17 mouse cellular contexts compared by ENCODE assay signal in the genomic region with DNA sequence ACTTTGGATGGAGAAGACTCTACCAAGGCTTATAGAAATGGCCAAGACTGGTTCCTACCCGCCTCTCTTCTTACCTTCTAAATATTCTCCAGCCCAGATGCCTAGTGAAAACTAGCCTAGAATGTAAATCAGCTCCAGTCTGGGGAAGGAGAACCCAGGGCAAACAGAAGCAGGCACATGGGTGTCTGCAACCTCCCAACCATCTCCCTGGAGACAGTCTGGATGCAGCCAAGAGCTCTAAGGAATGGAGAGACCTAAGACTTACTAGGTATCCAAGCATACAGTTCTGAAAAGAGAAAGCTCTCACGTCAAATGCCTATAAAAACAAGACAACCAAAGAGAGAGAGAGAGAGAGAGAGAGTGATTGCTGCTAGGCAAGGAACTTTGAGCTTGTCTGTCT. TPM values are rescaled to one million over a fixed set of nuclear protein-coding genes. Genes with fewer than 3 reads are reported as not detected.
DNase-seq lines count a peak whose midpoint lies in the region; ATAC-seq lines count a peak whose summit lies in the region.
"Had no signal": no experiment of that assay in that cellular context is flagged by ENCODE, and none has a peak within 500 bp of the region (broad histone marks: within the 10 kb centered on the region; RNA-seq: fewer than 3 reads in every experiment).

No protein-coding gene starts in this region.

- H3K27me3 ChIP-seq in intestine, embryonic 14.5 days (replicated peaks; ENCODE audit: control insufficient read depth, insufficient read depth, low read length) = no peaks in the 10 kb centered on the region
- H3K27me3 ChIP-seq in intestine, embryonic 15.5 days (replicated peaks) = no peaks in the 10 kb centered on the region
- H3K27me3 ChIP-seq in hindbrain, embryonic 12.5 days = no peaks in the 10 kb centered on the region
- H3K27me3 ChIP-seq in midbrain, embryonic 10.5 days (ENCODE audit: low read depth, poor library complexity, severe bottlenecking) = no peaks in the 10 kb centered on the region
- no peaks in the 10 kb centered on the region for H3K27me3 ChIP-seq in neural tube, embryonic 12.5 days (replicated peaks)
- no peaks in the 10 kb centered on the region for H3K27me3 ChIP-seq in kidney, embryonic 14.5 days (ENCODE audit: control insufficient read depth, insufficient read depth, low read length)

- intact Hi-C loops in gastrocnemius, postnatal 36 days (cut with DNase I) = no loop called here

- H3K36me3 ChIP-seq in intestine, embryonic 14.5 days (ENCODE audit: control insufficient read depth, insufficient read depth, low read length) = peaks cover 12% of the 10 kb centered on the region; the same call in 1 of the 2 replicates
- no peaks in the 10 kb centered on the region for H3K36me3 ChIP-seq in intestine, embryonic 15.5 days
- H3K36me3 ChIP-seq in hindbrain, embryonic 12.5 days = peaks cover 3% of the 10 kb centered on the region; the same call in 1 of the 2 replicates
- H3K36me3 ChIP-seq in midbrain, embryonic 10.5 days = peaks cover 36% of the 10 kb centered on the region
- no peaks in the 10 kb centered on the region for H3K36me3 ChIP-seq in neural tube, embryonic 12.5 days
- no peaks in the 10 kb centered on the region for H3K36me3 ChIP-seq in kidney, embryonic 14.5 days (ENCODE audit: control insufficient read depth, insufficient read depth, low read length)
- H3K36me3 ChIP-seq: liver, embryonic 13.5 days had no signal

- 69% methylated on average over 2 of the region's 2 CpGs for WGBS in intestine, embryonic 14.5 days
- WGBS in intestine, embryonic 15.5 days = 86% methylated on average over 2 of the region's 2 CpGs
- 24% methylated on average over 2 of the region's 2 CpGs for WGBS in hindbrain, embryonic 12.5 days
- WGBS in midbrain, embryonic 10.5 days = 65% methylated on average over 2 of the region's 2 CpGs
- WGBS in neural tube, embryonic 12.5 days = 36% methylated on average over 2 of the region's 2 CpGs
- 79% methylated on average over 2 of the region's 2 CpGs for WGBS in kidney, embryonic 14.5 days

- H3K27ac ChIP-seq in intestine, embryonic 14.5 days (ENCODE audit: low read depth) = no peak overlapping the region
- no peak overlapping the region for H3K27ac ChIP-seq in intestine, embryonic 15.5 days
- H3K27ac ChIP-seq in hindbrain, embryonic 12.5 days = peak overlapping the region; percentile 94
- H3K27ac ChIP-seq in midbrain, embryonic 10.5 days (replicated peaks) = peak overlapping the region; percentile 99
- H3K27ac ChIP-seq in neural tube, embryonic 12.5 days = no peak overlapping the region
- H3K27ac ChIP-seq in kidney, embryonic 14.5 days (ENCODE audit: low read depth, low read length) = no peak overlapping the region
- H3K27ac ChIP-seq: liver, embryonic 13.5 days had no signal

- ATAC-seq in intestine, embryonic 14.5 days (replicated peaks; ENCODE audit: low FRiP score, low TSS enrichment, low read depth) = no peak
- ATAC-seq in intestine, embryonic 15.5 days = no peak
- no peak for ATAC-seq in hindbrain, embryonic 12.5 days (ENCODE audit: low FRiP score)
- no peak for ATAC-seq in neural tube, embryonic 12.5 days (ENCODE audit: low FRiP score, low read depth)
- ATAC-seq in kidney, embryonic 14.5 days (ENCODE audit: low FRiP score, low TSS enrichment) = no peak
- no peak for ATAC-seq in monocyte, adult 5-6 weeks (replicated peaks; ENCODE audit: insufficient number of reproducible peaks, low FRiP score, low TSS enrichment, poor library complexity, severe bottlenecking)
- ATAC-seq: CD4-positive, CD25-positive, alpha-beta regulatory T cell, adult 4 months had no signal

- no peak for DNase-seq in intestine, embryonic 14.5 days (ENCODE audit: low spot score)
- DNase-seq in midbrain, embryonic 10.5 days (ENCODE audit: low spot score) = peak; percentile 11
- no peak for DNase-seq in gastrocnemius, postnatal 36 days
- DNase-seq: adrenal gland, postnatal 14 days; cerebellum, postnatal 10 days; heart, postnatal 10 days; kidney, adult 2 months; liver, embryonic 13.5 days; thymus, postnatal 36 days had no signal

- no peak overlapping the region for H3K9ac ChIP-seq in intestine, embryonic 14.5 days (ENCODE audit: low read length)
- no peak overlapping the region for H3K9ac ChIP-seq in intestine, embryonic 15.5 days
- H3K9ac ChIP-seq in hindbrain, embryonic 12.5 days = no peak overlapping the region
- H3K9ac ChIP-seq in neural tube, embryonic 12.5 days = no peak overlapping the region
- no peak overlapping the region for H3K9ac ChIP-seq in kidney, embryonic 14.5 days (ENCODE audit: low read depth, low read length)
- H3K9ac ChIP-seq: liver, embryonic 13.5 days had no signal

- peak overlapping the region; percentile 67 for H3K4me2 ChIP-seq in intestine, embryonic 14.5 days (ENCODE audit: low read length)
- H3K4me2 ChIP-seq in intestine, embryonic 15.5 days (replicated peaks) = no peak overlapping the region
- peak overlapping the region; percentile 64 for H3K4me2 ChIP-seq in hindbrain, embryonic 12.5 days (replicated peaks)
- peak overlapping the region; percentile 69 for H3K4me2 ChIP-seq in neural tube, embryonic 12.5 days (replicated peaks)
- H3K4me2 ChIP-seq in kidney, embryonic 14.5 days (replicated peaks; ENCODE audit: low read depth, low read length) = no peak overlapping the region
- H3K4me2 ChIP-seq: liver, embryonic 13.5 days had no signal

- peaks cover 31% of the 10 kb centered on the region; the same call in 1 of the 2 replicates for H3K4me1 ChIP-seq in intestine, embryonic 14.5 days (replicated peaks; ENCODE audit: control insufficient read depth, insufficient read depth, low read length)
- peaks cover 19% of the 10 kb centered on the region for H3K4me1 ChIP-seq in intestine, embryonic 15.5 days (replicated peaks)
- H3K4me1 ChIP-seq in hindbrain, embryonic 12.5 days = peaks cover 54% of the 10 kb centered on the region
- peaks cover 83% of the 10 kb centered on the region for H3K4me1 ChIP-seq in midbrain, embryonic 10.5 days
- H3K4me1 ChIP-seq in neural tube, embryonic 12.5 days = peaks cover 48% of the 10 kb centered on the region
- H3K4me1 ChIP-seq in kidney, embryonic 14.5 days (ENCODE audit: control insufficient read depth, insufficient read depth, low read length) = peaks cover 9% of the 10 kb centered on the region; the same call in 1 of the 2 replicates

- H3K9me3 ChIP-seq in intestine, embryonic 14.5 days (ENCODE audit: control insufficient read depth, low read length) = no peaks in the 10 kb centered on the region
- H3K9me3 ChIP-seq in intestine, embryonic 15.5 days = no peaks in the 10 kb centered on the region
- H3K9me3 ChIP-seq in hindbrain, embryonic 12.5 days (replicated peaks) = no peaks in the 10 kb centered on the region
- H3K9me3 ChIP-seq in midbrain, embryonic 10.5 days (replicated peaks) = no peaks in the 10 kb centered on the region
- no peaks in the 10 kb centered on the region for H3K9me3 ChIP-seq in neural tube, embryonic 12.5 days
- no peaks in the 10 kb centered on the region for H3K9me3 ChIP-seq in kidney, embryonic 14.5 days (ENCODE audit: control insufficient read depth, low read length)
- H3K9me3 ChIP-seq: liver, embryonic 13.5 days had no signal

- H3K4me3 ChIP-seq in intestine, embryonic 14.5 days (ENCODE audit: low read depth, low read length) = no peak overlapping the region
- H3K4me3 ChIP-seq in intestine, embryonic 15.5 days (replicated peaks) = no peak overlapping the region
- no peak overlapping the region for H3K4me3 ChIP-seq in hindbrain, embryonic 12.5 days
- H3K4me3 ChIP-seq in midbrain, embryonic 10.5 days = peak overlapping the region; percentile 96
- H3K4me3 ChIP-seq in neural tube, embryonic 12.5 days = no peak overlapping the region
- H3K4me3 ChIP-seq in kidney, embryonic 14.5 days (ENCODE audit: low read length) = no peak overlapping the region
- H3K4me3 ChIP-seq: erythroblast, embryonic 14.5 days; liver, embryonic 13.5 days had no signal

RNA-seq across cellular contexts. Expression of a gene that starts 3.3 kb away (rescaled TPM):
- 27.4 and 28.8 TPM in 2 replicates for polyA plus RNA-seq in intestine, embryonic 14.5 days (2014; fragmentation: Nextera tagmentation; extraction: Ambion mirVana)
- 15.0 and 15.5 TPM in 2 replicates for polyA plus RNA-seq in intestine, embryonic 15.5 days (2015; fragmentation: Nextera tagmentation; extraction: Ambion mirVana)
- 56.7 and 58.6 TPM in 2 replicates for polyA plus RNA-seq in hindbrain, embryonic 12.5 days (2016; fragmentation: Nextera tagmentation; extraction: Ambion mirVana)
- 54.9 and 59.2 TPM in 2 replicates for polyA plus RNA-seq in midbrain, embryonic 10.5 days (2016; fragmentation: Nextera tagmentation; extraction: Ambion mirVana)
- polyA plus RNA-seq in neural tube, embryonic 12.5 days (2016; fragmentation: Nextera tagmentation; extraction: Ambion mirVana) = 58.4 and 63.3 TPM in 2 replicates
- 1 to 10 TPM; 5.2 to 5.3 TPM for total RNA-seq in gastrocnemius, postnatal 36 days (2021)
- 3.9 and 7.5 TPM in 2 replicates for polyA plus RNA-seq in kidney, embryonic 14.5 days (2014; fragmentation: Nextera tagmentation; extraction: Ambion mirVana)
- 2.6 to 4.2 TPM (median 2.7 TPM) in 3 replicates for total RNA-seq in monocyte, adult 5-6 weeks (2017)

RNA-seq across cellular contexts. Expression of a gene that starts 37.3 kb away (rescaled TPM):
- polyA plus RNA-seq in intestine, embryonic 14.5 days (2014; fragmentation: Nextera tagmentation; extraction: Ambion mirVana) = 0.97 and 1.1 TPM in 2 replicates
- 0.88 and 0.98 TPM in 2 replicates for polyA plus RNA-seq in intestine, embryonic 15.5 days (2015; fragmentation: Nextera tagmentation; extraction: Ambion mirVana)
- 0.70 and 0.75 TPM in 2 replicates for polyA plus RNA-seq in hindbrain, embryonic 12.5 days (2016; fragmentation: Nextera tagmentation; extraction: Ambion mirVana)
- polyA plus RNA-seq in midbrain, embryonic 10.5 days (2016; fragmentation: Nextera tagmentation; extraction: Ambion mirVana) = 0.19 and 0.40 TPM in 2 replicates
- 0.76 and 1.1 TPM in 2 replicates for polyA plus RNA-seq in neural tube, embryonic 12.5 days (2016; fragmentation: Nextera tagmentation; extraction: Ambion mirVana)
- 1 to 10 TPM; 1.1 to 2.7 TPM for total RNA-seq in gastrocnemius, postnatal 36 days (2021)
- 0.58 and 0.69 TPM in 2 replicates for polyA plus RNA-seq in kidney, embryonic 14.5 days (2014; fragmentation: Nextera tagmentation; extraction: Ambion mirVana)
- 282 to 374 TPM (median 353 TPM) in 3 replicates for total RNA-seq in monocyte, adult 5-6 weeks (2017)
- total RNA-seq: MEL had no signal

RNA-seq across cellular contexts. Expression of a gene that starts 47.6 kb away (rescaled TPM):
- 19.9 and 23.0 TPM in 2 replicates for polyA plus RNA-seq in intestine, embryonic 14.5 days (2014; fragmentation: Nextera tagmentation; extraction: Ambion mirVana)
- 18.4 and 20.0 TPM in 2 replicates for polyA plus RNA-seq in intestine, embryonic 15.5 days (2015; fragmentation: Nextera tagmentation; extraction: Ambion mirVana)
- polyA plus RNA-seq in hindbrain, embryonic 12.5 days (2016; fragmentation: Nextera tagmentation; extraction: Ambion mirVana) = 15.6 and 17.2 TPM in 2 replicates
- polyA plus RNA-seq in midbrain, embryonic 10.5 days (2016; fragmentation: Nextera tagmentation; extraction: Ambion mirVana) = 20.9 and 21.0 TPM in 2 replicates
- polyA plus RNA-seq in neural tube, embryonic 12.5 days (2016; fragmentation: Nextera tagmentation; extraction: Ambion mirVana) = 13.3 and 15.7 TPM in 2 replicates
- total RNA-seq in gastrocnemius, postnatal 36 days (2021) = 1 to 10 TPM; 1.9 to 2.1 TPM
- polyA plus RNA-seq in kidney, embryonic 14.5 days (2014; fragmentation: Nextera tagmentation; extraction: Ambion mirVana) = 28.8 and 29.3 TPM in 2 replicates
- 148 to 161 TPM (median 159 TPM) in 3 replicates for total RNA-seq in monocyte, adult 5-6 weeks (2017)

Comparison
In these comparisons a context has a peak if more than half of its experiments do, and no peak if none do; other contexts are left out.
1. H3K4me2 ChIP-seq: peak in intestine, embryonic 14.5 days (single experiment), hindbrain, embryonic 12.5 days (single experiment) and neural tube, embryonic 12.5 days (single experiment); none in intestine, embryonic 15.5 days (single experiment) and kidney, embryonic 14.5 days (single experiment).
2. H3K27ac ChIP-seq: peak in hindbrain, embryonic 12.5 days (single experiment) and midbrain, embryonic 10.5 days (single experiment); none in intestine, embryonic 14.5 days (single experiment), intestine, embryonic 15.5 days (single experiment), neural tube, embryonic 12.5 days (single experiment) and kidney, embryonic 14.5 days (single experiment).